Mouse (Mus musculus): ENCODE measurements at regions not wholly inside any gene's neighbourhood (a gene's known extent, or its start where the extent isn't known, plus 50 kb on each side); places are given as distances from the start of the nearest gene placed in this dataset.

DNA sequence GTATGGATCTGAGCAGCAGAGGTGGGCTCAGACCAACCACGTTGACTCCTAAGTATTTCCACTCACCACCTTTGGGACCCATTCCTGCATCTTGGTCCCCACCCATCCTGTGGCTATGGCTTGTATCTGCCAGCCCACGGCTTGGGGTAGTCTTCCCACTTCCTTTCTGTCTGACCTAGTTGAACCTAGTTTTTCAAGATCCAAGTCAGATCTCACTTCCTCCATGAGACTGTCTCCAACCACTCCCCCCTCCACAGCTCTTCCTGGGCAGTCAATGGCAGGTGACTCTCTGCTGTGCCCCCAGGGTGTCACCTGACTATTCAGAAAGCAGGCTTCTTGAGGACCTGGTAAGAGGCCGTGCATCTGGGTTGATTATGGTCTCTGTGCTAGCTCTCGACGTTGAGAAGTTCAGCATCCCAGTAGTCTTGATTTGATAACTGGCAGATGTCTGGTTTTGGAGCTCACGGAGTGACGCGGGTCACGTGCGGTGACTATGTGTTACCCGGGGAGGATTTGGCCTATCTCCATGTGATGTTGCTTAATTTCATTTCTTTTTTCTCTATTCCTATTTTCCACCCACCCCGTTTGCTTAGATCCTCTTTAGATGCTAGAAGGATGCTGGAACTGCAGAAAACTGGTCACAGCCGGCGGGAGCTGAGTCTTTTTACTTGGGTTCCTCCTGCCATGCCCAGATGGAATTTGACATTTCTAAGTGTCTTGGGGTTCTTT, 147.5 kb upstream of the Mrps10 start:
- H3K9me3 ChIP-seq (replicated peaks), result no peaks in the 10 kb centered on the region
- ATAC-seq (ENCODE audit: insufficient read depth), result no peak
- no peaks in the 10 kb centered on the region for H3K36me3 ChIP-seq (replicated peaks)
- H3K9ac ChIP-seq, result no peak overlapping the region
- WGBS (ENCODE audit: insufficient replicate concordance), result 65% methylated on average over 14 of the region's 14 CpGs
- H3K27ac ChIP-seq (replicated peaks), result no peak overlapping the region
- peaks cover 4% of the 10 kb centered on the region; the same call in 1 of the 2 replicates for H3K4me1 ChIP-seq (replicated peaks)
- H3K4me3 ChIP-seq (replicated peaks), result no peak overlapping the region
- no peak overlapping the region for H3K4me2 ChIP-seq
- H3K27me3 ChIP-seq, result no peaks in the 10 kb centered on the region

DNA sequence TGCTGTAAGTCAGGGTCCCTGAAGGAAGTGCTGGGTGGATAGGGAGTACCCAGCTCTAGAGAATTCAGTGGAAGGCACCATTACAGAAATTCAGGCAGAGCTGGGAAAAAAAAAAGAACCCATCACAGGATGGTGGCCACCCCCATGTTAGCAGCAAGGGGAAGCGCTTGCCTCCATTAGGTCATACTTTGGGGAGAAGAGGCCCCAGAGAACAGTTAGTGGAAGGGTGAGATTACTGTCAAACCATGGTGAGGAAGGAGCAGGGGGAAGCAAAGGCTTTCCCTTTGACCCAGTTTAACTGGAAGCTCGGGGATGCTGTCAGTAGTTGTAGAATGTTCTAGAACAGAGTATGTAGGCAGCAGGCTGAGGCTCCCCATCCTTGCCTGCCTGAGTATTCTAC, 148.8 kb upstream of the Mrps10 start:
- ATAC-seq (ENCODE audit: insufficient read depth), result no peak
- whole genome bisulfite sequencing (ENCODE audit: insufficient replicate concordance), result 52% methylated on average over 2 of the region's 2 CpGs
- Histone ChIP-seq H3K9me3 (replicated peaks) (no peaks in the 10 kb centered on the region), H3K27me3 (no peaks in the 10 kb centered on the region), H3K27ac (replicated peaks) (no peak overlapping the region), H3K4me1 (replicated peaks) (no peaks in the 10 kb centered on the region), H3K36me3 (replicated peaks) (no peaks in the 10 kb centered on the region), H3K4me3 (replicated peaks) (no peak overlapping the region), H3K9ac (no peak overlapping the region), H3K4me2 (no peak overlapping the region)

DNA sequence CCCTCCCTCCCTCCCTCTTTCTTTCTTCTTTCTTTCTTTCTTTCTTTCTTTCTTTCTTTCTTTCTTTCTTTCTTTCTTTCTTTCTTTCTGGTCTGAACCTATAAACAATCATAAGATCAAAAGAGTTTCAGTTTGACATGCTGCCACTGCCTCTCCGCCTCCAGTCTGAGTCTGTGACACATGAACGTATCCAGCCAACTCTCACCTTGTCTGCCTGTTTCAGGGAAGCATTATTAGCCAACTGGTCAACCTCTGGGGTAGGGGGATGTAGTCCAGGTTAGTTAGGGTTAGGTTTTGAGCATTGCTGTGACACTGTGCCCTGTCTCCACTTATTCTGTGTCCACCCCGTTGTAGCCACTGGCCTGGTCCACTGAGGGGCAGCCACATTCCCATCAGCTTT, 152.2 kb upstream of the Mrps10 start:
- no peak overlapping the region for H3K4me2 ChIP-seq
- H3K27me3 ChIP-seq, result no peaks in the 10 kb centered on the region
- no peak for ATAC-seq (ENCODE audit: insufficient read depth)
- 73% methylated on average over 3 of the region's 3 CpGs for WGBS (ENCODE audit: insufficient replicate concordance)
- H3K27ac ChIP-seq (replicated peaks), result no peak overlapping the region
- no peaks in the 10 kb centered on the region for H3K36me3 ChIP-seq (replicated peaks)
- H3K9me3 ChIP-seq (replicated peaks), result no peaks in the 10 kb centered on the region
- H3K4me3 ChIP-seq (replicated peaks), result no peak overlapping the region
- no peaks in the 10 kb centered on the region for H3K4me1 ChIP-seq (replicated peaks)
- H3K9ac ChIP-seq, result no peak overlapping the region

DNA sequence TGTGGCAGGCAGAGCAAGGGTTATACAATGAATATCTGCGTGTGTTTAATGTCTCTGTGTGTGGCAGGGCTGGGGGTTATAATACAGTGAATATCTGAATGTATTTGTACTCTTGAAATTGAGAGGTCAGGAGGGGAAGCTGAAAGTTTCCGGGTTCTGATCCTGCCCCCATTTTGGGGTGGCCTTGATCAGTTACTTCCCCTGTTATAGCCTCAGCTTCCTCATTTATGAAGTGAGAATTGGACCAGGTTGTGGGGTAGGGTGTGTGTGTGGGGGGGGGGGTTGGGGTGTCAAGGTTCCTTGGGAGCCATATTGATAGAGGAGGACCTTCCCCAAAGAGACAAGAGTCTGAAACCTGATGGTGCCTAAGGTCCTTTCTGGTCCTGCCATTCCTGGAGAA, 152.8 kb upstream of the Mrps10 start:
- no peaks in the 10 kb centered on the region for H3K9me3 ChIP-seq (replicated peaks)
- H3K9ac ChIP-seq, result no peak overlapping the region
- WGBS (ENCODE audit: insufficient replicate concordance), result 26% methylated on average over 2 of the region's 2 CpGs
- ATAC-seq (ENCODE audit: insufficient read depth), result no peak
- H3K4me3 ChIP-seq (replicated peaks), result no peak overlapping the region
- no peak overlapping the region for H3K27ac ChIP-seq (replicated peaks)
- no peak overlapping the region for H3K4me2 ChIP-seq
- H3K36me3 ChIP-seq (replicated peaks), result no peaks in the 10 kb centered on the region
- no peaks in the 10 kb centered on the region for H3K27me3 ChIP-seq
- no peaks in the 10 kb centered on the region for H3K4me1 ChIP-seq (replicated peaks)

DNA sequence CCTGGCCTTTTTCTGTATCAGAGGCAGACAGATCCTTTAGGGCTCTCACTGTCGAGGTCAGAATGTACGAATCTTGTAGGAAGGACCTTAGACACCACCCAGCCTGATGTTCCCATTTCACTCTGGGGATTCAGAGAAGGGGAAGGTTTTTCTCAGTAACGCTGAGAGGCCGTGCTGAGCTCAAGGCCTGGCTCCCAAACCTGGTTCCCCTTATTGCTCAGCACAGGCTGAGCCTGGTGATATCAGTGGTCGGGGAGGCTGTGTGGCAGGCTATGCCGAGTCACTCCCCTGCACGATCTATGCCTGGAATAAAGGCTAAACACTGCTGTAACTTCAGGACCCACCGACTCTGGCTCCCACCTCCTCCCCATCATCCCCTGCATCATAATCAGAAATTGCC, 154.6 kb upstream of the Mrps10 start:
- no peaks in the 10 kb centered on the region for H3K4me1 ChIP-seq (replicated peaks)
- ATAC-seq (ENCODE audit: insufficient read depth), result no peak

DNA sequence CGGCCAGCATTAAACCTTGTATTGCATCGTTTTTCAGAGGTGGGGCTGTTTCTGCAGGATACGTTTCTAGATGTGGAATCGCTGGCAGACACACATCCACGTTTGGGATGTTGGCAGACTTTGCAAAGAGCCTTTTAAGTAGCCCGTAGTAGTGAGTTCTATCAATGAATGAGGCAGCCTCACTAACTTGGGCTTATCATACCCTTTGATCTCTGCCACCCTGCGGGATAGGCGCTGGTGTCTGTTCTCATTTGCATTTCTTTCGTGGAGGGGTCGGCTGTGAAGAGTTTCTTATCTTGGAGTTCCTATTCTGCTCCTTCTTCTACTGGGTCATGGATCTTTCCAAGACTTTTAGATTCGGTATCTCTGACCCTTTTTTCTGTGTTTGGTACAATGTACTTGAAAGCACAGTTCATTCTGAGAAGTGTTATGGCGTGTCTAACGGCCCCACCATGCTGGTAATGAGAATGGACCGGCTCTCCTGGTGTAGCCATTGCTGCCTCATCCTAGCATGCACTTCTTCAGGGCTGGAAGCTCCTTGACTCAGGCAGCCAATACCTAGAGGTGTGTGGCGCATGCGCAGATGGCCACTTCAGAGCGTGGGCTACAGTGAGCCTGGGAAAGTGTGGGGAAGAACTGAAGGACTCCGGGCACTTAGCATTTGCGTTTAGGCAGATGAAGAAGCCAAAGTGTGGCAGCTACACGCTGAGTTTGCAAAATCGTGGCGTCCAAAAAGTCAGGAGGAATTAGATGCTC, 158.1 kb upstream of the Mrps10 start:
- H3K4me3 ChIP-seq (replicated peaks), result no peak overlapping the region
- no peaks in the 10 kb centered on the region for H3K9me3 ChIP-seq (replicated peaks)
- no peak overlapping the region for H3K4me2 ChIP-seq
- no peaks in the 10 kb centered on the region for H3K36me3 ChIP-seq (replicated peaks)
- no peak overlapping the region for H3K9ac ChIP-seq
- no peaks in the 10 kb centered on the region for H3K4me1 ChIP-seq (replicated peaks)
- no peaks in the 10 kb centered on the region for H3K27me3 ChIP-seq
- 59% methylated on average over 22 of the region's 22 CpGs for WGBS (ENCODE audit: insufficient replicate concordance)
- ATAC-seq (ENCODE audit: insufficient read depth), result no peak
- H3K27ac ChIP-seq (replicated peaks), result no peak overlapping the region

More for the DNA sequence above, 154.6 kb upstream of the Mrps10 start:
- Histone ChIP-seq H3K27me3 (no peaks in the 10 kb centered on the region), H3K36me3 (replicated peaks) (no peaks in the 10 kb centered on the region), H3K4me2 (no peak overlapping the region), H3K9me3 (replicated peaks) (no peaks in the 10 kb centered on the region), H3K27ac (replicated peaks) (no peak overlapping the region), H3K9ac (no peak overlapping the region), H3K4me3 (replicated peaks) (no peak overlapping the region)
- 21% methylated on average over 8 of the region's 8 CpGs for WGBS (ENCODE audit: insufficient replicate concordance)

DNA sequence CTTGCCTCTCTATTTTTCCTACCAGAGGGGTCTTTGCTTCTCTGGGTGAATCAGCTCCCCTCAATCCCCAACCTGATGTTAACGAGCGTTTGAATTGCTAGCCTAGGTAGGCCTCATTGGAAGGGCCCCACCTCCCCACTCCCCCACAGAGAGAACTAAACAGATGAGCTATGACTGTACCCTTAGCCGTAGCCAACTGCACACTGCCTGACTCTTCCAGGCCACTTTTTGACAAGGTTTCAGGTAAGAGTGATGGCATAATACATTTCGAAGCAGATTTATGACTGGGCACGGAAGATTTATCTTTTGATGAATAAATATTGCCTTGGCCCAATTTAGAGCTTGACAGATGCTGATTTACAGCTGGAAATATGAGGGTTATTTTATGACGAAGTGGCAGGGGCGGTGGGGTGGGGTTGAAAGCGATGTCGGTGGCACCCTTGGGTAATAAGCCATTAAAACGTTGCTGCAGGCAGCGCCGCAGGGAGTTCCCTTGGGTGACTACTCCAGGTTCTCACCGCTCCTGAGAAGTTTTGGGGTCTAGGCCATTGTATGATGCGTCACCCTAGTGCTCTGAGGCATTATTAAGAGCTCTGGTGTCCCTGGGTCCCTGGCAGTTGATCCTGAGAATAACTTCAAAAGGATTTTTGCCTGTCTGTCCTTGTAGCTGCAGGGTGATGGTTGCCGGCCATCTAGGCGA, 159.7 kb upstream of the Mrps10 start:
- no peak overlapping the region for H3K9ac ChIP-seq
- H3K27ac ChIP-seq (replicated peaks), result no peak overlapping the region
- H3K4me3 ChIP-seq (replicated peaks), result no peak overlapping the region
- no peaks in the 10 kb centered on the region for H3K27me3 ChIP-seq
- no peaks in the 10 kb centered on the region for H3K36me3 ChIP-seq (replicated peaks)
- H3K4me2 ChIP-seq, result no peak overlapping the region
- no peak for ATAC-seq (ENCODE audit: insufficient read depth)
- H3K4me1 ChIP-seq (replicated peaks), result peaks cover 9% of the 10 kb centered on the region; the same call in 1 of the 2 replicates
- WGBS (ENCODE audit: insufficient replicate concordance), result 73% methylated on average over 16 of the region's 16 CpGs
- no peaks in the 10 kb centered on the region for H3K9me3 ChIP-seq (replicated peaks)

DNA sequence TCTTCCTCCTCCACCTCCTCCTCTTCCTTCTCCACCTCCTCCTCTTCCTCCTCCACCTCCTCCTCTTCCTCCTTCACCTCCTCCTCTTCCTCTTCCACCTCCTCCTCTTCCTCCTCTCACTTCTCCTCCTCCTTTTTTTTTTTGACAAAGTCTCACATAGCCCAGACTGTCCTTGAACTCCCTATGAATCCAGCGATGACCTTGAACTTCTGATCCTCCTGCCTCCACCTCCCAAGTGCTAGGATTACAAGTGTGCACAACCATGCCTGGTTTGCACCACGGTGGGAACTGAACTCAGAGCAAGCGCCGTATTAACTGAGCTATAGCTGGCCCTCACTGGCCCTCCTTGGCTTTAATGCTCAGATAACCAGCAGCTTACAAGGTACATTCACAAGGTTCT, 161.2 kb upstream of the Mrps10 start:
- H3K4me3 ChIP-seq (replicated peaks), result no peak overlapping the region
- no peak overlapping the region for H3K9ac ChIP-seq
- no peaks in the 10 kb centered on the region for H3K27me3 ChIP-seq
- no peak overlapping the region for H3K4me2 ChIP-seq
- H3K36me3 ChIP-seq (replicated peaks), result no peaks in the 10 kb centered on the region
- peaks cover 12% of the 10 kb centered on the region; the same call in 1 of the 2 replicates for H3K4me1 ChIP-seq (replicated peaks)
- no peaks in the 10 kb centered on the region for H3K9me3 ChIP-seq (replicated peaks)
- 78% methylated on average over 4 of the region's 4 CpGs for WGBS (ENCODE audit: insufficient replicate concordance)
- H3K27ac ChIP-seq (replicated peaks), result no peak overlapping the region
- ATAC-seq (ENCODE audit: insufficient read depth), result no peak

DNA sequence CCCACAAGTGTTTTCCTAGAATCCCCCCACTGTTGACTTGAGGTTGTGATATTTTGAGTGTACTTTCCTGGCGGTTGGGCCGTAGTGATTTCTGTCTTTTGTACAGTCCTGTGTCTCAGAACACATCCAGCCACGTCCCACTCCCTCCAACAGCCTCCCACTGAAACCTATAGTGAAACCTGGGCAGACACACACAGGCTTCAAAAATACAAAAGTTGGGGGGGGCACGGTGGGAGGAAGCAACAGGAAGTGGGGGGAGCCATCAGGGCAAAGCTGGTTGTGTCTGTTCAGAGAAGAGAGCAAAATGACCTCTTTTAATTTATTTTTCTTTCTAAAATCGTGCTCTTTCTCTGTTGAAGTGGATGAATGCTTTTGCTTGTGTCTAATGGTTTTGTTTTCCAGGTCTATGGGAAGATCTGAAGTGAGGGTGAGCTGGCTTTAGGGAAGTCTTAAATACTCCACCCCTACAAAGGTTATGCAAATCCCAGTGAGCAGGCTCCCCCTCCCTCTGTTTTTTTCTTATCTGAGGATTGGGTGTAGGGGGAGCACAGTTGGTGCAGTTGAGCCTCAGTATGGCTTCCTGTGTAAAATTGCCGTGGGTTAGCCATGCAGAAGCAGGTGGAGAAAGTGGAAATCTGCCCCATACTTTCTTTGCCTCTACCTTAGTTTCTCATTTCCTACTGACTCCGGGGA, 164.1 kb upstream of the Mrps10 start:
- no peak overlapping the region for H3K4me3 ChIP-seq (replicated peaks)
- H3K4me2 ChIP-seq, result no peak overlapping the region
- ATAC-seq (ENCODE audit: insufficient read depth), result no peak
- WGBS (ENCODE audit: insufficient replicate concordance), result 25% methylated on average over 7 of the region's 7 CpGs
- no peaks in the 10 kb centered on the region for H3K9me3 ChIP-seq (replicated peaks)
- H3K4me1 ChIP-seq (replicated peaks), result peaks cover 12% of the 10 kb centered on the region; the same call in 1 of the 2 replicates
- no peaks in the 10 kb centered on the region for H3K27me3 ChIP-seq
- H3K36me3 ChIP-seq (replicated peaks), result no peaks in the 10 kb centered on the region
- no peak overlapping the region for H3K9ac ChIP-seq
- H3K27ac ChIP-seq (replicated peaks), result no peak overlapping the region

DNA sequence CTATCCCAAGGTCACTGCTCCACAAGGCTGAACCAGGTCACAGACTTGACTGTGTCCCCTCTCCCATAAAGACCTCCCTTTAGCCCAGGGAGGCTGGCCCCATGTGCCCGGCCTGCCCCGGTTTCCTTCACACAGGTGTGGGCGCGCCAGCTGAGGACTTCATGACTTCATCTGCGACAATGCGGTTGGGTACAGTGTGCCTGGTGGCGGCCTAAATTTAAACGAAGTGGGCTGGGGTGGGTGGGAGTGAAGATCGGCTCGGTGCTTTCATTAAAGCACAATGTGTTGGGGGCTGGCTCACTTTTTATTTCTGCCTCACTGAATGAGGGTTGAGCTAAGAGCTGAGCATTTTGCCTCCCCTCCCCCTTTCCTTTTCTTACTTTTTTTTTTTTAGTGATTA, 169.5 kb upstream of the Mrps10 start:
- H3K4me2 ChIP-seq, result no peak overlapping the region
- H3K36me3 ChIP-seq (replicated peaks), result no peaks in the 10 kb centered on the region
- 87% methylated on average over 10 of the region's 10 CpGs for WGBS (ENCODE audit: insufficient replicate concordance)
- no peaks in the 10 kb centered on the region for H3K27me3 ChIP-seq
- H3K4me1 ChIP-seq (replicated peaks), result peaks cover 11% of the 10 kb centered on the region; the same call in 1 of the 2 replicates
- no peak overlapping the region for H3K27ac ChIP-seq (replicated peaks)
- no peaks in the 10 kb centered on the region for H3K9me3 ChIP-seq (replicated peaks)
- no peak overlapping the region for H3K4me3 ChIP-seq (replicated peaks)
- ATAC-seq (ENCODE audit: insufficient read depth), result no peak
- H3K9ac ChIP-seq, result no peak overlapping the region

DNA sequence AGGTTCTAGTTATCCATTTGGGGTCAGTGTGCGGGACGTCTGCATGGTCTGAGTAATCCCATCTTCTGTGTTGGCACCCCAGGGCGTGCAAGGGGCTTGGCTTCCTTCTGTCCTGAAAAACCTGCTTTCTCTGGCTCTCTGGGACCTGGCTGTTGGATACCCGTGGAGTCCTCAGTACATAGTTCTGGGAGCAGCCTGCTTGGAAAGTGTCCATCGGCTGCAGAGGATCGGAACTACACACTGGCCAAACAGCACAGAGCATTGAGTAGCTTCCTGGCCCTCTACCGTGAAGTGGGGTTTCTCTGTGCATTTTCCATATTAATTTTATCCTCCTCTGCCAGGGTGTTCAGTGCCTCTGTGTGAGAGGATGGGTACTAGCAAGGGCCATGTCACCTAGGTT, 170.7 kb upstream of the Mrps10 start:
- Histone ChIP-seq H3K27ac (replicated peaks) (no peak overlapping the region), H3K4me2 (no peak overlapping the region), H3K4me3 (replicated peaks) (no peak overlapping the region), H3K36me3 (replicated peaks) (no peaks in the 10 kb centered on the region), H3K27me3 (no peaks in the 10 kb centered on the region), H3K9ac (no peak overlapping the region), H3K9me3 (replicated peaks) (no peaks in the 10 kb centered on the region), H3K4me1 (replicated peaks) (peaks cover 6% of the 10 kb centered on the region; the same call in 1 of the 2 replicates)
- 66% methylated on average over 7 of the region's 7 CpGs for WGBS (ENCODE audit: insufficient replicate concordance)
- ATAC-seq (ENCODE audit: insufficient read depth), result no peak

Measured in liver, embryonic 15.5 days (tissue).